Mouse (Mus musculus): ENCODE measurements around the gene Ctnnd2.

Gene Ctnnd2

DNA sequence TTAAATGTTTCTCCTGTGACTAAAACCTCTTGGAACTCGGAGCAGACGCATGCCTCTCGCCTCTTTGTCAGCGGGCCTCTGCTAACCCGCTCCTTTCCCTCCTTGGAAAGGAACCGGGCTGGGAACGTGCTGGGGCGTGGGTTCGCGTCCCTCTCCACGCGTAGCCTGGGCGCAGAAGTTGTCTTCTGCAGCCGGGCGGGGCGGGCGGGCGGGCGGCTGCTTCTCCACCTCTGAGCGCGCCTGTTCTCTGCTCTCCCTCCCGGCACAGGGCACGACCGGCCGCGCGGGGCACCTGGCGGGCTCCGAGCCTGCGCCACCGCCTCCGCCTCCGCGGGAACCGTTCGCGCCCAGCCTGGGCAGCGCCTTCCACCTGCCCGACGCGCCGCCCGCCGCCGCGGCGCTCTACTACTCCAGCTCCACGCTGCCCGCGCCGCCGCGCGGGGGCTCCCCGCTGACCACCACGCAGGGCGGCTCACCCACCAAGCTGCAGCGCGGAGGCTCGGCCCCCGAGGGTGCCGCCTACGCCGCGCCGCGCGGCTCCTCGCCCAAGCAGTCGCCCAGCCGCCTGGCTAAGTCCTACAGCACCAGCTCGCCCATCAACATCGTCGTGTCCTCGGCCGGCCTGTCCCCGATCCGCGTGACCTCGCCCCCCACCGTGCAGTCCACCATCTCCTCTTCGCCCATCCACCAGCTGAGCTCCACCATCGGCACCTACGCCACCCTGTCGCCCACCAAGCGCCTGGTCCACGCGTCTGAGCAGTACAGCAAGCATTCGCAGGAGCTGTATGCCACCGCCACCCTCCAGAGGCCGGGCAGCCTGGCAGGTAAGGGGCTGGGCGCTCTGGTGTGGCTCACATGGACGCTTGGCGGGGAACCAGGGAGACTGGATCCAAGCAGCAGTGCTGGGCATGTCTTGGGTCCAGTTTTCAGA, 474.4 kb downstream of the Ctnnd2 start:
- peak; percentile 2 to 5 for DNase-seq (ENCODE audit: low spot score in 2 of 2)

DNA sequence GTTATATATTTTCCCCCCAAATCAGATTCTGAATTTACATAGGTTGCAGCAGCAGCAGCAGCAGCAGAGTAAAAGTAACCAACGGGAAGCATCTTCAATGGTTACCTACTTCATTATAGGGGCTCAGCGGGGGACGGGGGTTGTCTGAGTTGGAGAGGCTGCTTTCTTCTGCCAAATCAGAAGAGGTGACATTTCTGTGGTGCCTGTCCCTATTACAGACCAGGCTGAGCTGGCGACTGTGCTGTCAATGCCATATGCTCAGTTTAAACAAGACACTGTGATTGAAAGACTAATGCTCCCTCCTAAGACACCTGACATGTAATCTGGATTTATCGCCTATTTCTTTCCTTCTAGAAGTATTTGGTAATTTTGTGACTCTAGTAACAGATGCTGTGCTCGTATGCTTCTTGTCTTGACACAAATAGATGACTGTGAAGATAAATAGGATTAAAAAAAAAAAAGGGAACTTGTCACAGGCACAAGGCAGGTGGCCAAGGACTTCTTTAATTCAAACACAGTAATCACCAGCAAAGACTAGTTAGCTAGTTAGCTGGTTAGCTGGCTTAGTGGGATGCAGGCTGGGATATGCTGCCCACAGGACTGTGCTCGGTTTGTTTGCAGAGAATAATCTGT, 475.4 kb downstream of the Ctnnd2 start:
- DNase-seq (ENCODE audit: low spot score in 2 of 2) = no peak

GRCm38 (mm10) chr15:30649964-30650363, 477.6 kb downstream of the Ctnnd2 start:
- no peak for DNase-seq (ENCODE audit: low spot score in 2 of 2)

- DNase-seq (ENCODE audit: low spot score in 2 of 2) = no peak
Measured at GRCm38 (mm10) chr15:30655433-30655832, 483.0 kb downstream of the Ctnnd2 start.

- no peak for DNase-seq (ENCODE audit: low spot score in 2 of 2)
Measured at GRCm38 (mm10) chr15:30657588-30657987, 485.2 kb downstream of the Ctnnd2 start.

DNA sequence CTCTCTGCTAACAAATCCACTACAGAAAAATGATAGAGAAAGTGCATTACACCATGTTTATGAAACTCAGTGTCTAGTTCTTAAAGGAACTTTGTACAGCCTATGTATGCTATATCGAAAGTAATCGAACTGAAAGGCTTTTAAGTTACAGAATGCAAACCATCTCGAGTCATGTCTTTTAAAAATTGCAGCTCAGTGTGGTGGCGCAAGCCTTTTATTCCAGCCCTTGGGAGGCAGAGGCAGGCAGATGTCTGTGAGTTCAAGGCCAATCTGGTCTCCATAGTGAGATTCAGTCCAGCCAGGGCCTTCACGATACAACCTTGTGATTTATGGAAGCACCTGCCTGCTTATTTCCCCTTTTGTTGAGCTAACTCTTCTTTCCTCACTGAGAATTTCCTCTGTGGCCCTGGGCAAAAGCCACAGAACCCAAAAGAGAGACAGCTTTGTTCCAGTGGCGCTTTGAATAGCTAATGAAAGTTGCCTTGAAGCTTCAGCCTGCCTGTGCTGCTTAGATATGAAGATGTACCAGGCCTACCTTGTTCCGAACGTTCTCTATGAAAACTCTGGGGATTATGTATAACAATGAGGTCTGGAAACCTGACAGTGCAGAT, 488.3 kb downstream of the Ctnnd2 start:
- DNase-seq (ENCODE audit: low spot score in 2 of 2) = no peak

- no peak for DNase-seq (ENCODE audit: low spot score in 2 of 2)
Measured at GRCm38 (mm10) chr15:30661689-30662422, 489.5 kb downstream of the Ctnnd2 start.

- DNase-seq (ENCODE audit: low spot score in 2 of 2) = no peak
Measured at GRCm38 (mm10) chr15:30667819-30668587, 495.6 kb downstream of the Ctnnd2 start.

DNA sequence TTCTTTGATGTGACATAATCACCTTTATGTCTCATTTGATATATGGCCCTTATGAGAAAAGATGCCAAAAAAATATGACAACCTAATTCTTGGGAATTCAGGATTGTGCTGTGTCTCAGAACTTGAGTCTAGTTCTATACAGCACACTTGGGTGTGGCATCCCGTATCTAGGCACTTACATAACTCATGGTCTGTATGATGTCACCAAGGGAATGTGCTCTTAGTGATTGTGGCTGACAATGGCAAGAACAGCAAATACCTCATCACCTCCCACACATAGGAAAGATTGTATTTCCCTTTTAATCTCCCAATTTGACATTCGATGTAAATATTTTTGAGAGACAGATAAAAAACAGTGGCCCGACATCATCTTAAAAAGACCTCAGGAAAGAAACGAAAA, 509.5 kb downstream of the Ctnnd2 start:
- no peak for DNase-seq (ENCODE audit: low spot score in 2 of 2)

GRCm38 (mm10) chr15:30682360-30683119, 510.1 kb downstream of the Ctnnd2 start:
- DNase-seq (ENCODE audit: low spot score in 2 of 2) = no peak

GRCm38 (mm10) chr15:30686206-30687101, 514.1 kb downstream of the Ctnnd2 start:
- DNase-seq (ENCODE audit: low spot score in 2 of 2) = no peak

DNA sequence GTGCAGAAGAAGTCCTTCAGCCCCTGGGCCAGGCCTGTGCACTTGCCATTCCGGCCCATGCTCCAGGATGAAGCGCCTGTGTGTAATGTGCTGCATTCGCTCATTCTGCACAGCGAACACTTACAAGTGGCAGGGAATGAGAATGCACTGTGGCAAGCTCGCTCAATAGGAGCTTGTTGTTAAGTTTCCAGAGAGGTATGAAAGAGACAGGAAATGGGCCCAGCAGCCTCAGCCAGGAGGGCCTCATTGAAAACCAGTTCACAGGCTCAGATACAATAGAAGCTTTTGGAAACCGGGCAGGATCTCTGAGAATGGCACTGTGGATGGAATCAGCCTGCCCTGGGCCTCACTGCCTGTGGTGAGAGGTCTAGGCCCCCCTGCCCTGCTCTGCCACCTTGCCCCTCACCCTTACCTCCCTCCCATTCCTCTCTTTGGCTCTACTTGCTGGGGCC, 521.4 kb downstream of the Ctnnd2 start:
- no peak for DNase-seq (ENCODE audit: low spot score in 2 of 2)

GRCm38 (mm10) chr15:30694286-30694685, 521.9 kb downstream of the Ctnnd2 start:
- no peak for DNase-seq (ENCODE audit: low spot score in 2 of 2)

DNA sequence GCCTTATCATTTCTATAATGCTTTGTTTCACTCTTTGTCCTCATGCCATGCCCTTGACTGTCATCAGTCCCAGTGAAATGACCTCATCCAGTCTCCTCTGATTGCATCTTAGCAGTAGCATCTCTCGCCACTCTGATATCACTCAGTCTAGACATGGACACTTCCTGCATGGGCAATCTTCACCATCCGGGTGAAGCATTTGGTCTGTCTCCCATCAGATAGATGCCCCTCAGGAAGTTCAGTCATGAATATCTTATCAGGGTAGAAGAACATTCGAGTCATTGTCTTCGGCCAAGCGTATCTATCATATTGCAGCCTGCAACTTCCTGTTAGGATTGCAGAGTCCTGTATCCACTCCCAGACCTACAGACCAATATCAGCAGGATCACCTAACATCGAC, 523.5 kb downstream of the Ctnnd2 start:
- DNase-seq (ENCODE audit: low spot score in 2 of 2) = no peak

DNA sequence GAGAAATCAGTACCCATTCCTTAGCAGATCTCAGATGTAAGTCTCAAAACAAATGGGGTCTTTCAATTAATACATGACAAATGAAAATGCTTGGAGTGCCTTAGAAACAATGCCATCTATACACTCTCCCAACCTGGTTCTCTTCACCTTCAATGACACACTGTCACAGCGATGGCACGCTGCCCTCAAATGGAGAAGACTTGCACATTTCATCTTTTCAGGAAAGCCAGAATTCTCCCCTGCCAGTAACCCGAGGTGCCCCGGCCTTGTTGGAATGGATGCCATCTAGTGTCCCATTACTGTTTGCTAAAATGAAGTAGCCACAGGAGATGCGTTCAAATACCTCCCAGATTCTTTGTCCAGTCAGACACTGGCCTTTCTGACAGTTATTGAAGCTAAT, 525.0 kb downstream of the Ctnnd2 start:
- no peak for DNase-seq (ENCODE audit: low spot score in 2 of 2)

- no peak for DNase-seq (ENCODE audit: low spot score in 2 of 2)
Measured at GRCm38 (mm10) chr15:30700762-30701161, 528.4 kb downstream of the Ctnnd2 start.

DNA sequence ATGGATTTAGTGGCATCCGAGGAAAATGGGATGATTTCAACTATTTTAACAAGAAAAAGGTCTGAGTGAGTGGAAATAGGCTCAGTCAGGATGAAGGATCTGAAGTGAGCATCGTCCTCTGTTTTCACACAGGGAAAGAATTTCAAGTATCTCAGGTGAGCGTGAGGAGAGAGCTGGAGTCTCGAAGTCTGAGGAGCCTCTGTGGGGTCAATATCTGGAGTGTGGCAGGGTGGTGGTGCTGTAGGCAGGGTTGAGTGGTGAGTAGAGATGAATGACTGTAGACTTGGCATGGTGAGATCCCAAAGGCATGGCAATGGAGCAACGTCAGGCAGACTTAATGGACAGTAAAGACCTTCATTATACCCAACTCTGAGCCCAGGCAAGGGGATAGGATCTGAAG, 529.2 kb downstream of the Ctnnd2 start:
- no peak for DNase-seq (ENCODE audit: low spot score in 2 of 2)

DNA sequence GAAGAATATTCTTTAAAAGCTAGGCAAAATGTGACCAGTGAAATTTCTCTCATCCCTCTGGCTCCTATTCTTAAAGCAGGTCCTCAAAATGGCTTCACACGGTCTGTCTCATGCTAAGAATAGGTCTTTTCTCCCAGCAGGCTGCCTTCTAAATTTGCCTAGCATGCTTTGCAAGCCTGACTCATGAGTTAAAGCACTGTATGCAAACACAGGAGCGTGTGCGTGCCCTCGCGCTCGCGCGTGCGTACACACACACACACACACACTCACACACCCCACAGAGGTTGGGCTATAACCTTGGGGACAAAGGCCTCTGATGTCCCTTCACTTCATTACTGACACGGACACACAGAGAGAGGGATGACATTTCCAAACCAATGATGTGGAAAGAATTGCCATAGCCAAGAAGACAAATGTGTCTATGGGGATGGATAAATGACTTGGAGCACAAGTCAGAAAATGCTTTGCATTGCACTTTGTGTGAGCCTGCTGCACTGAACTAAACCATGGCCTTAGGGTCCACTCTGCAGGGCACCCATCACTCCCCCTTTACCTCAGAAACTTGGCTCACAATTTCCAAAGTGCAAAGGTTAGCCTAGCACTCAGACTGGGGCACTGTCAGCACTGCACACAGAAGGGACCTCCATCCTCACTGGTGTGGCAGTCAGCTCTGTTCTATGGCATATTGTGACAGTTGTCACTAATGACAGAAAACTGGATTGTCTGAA, 536.8 kb downstream of the Ctnnd2 start:
- no peak for DNase-seq (ENCODE audit: low spot score in 2 of 2)

GRCm38 (mm10) chr15:30709754-30710105, 537.3 kb downstream of the Ctnnd2 start:
- no peak for DNase-seq (ENCODE audit: low spot score in 2 of 2)
